Comparison of ENCODE assay signal across 23 mouse cellular contexts in genomic region chr11:94402731-94403130, GRCm38 (mm10). TPM values are rescaled to one million over a fixed set of nuclear protein-coding genes. Genes with fewer than 3 reads are reported as not detected.
A peak's percentile ranks its signal among the peaks of the same experiment; 100 is the strongest.
DNase-seq lines count a peak whose midpoint lies in the region; ATAC-seq and TF ChIP-seq lines count a peak whose summit lies in the region.
"Had no signal": no experiment of that assay in that cellular context is flagged by ENCODE, and none has a peak within 500 bp of the region (broad histone marks: within the 10 kb centered on the region; RNA-seq: fewer than 3 reads in every experiment).

No protein-coding gene starts in this region.

- H3K9ac ChIP-seq in limb, embryonic 15.5 days = no peak overlapping the region
- no peak overlapping the region for H3K9ac ChIP-seq in lung, postnatal 0 days (replicated peaks; ENCODE audit: low read depth)
- H3K9ac ChIP-seq: forebrain, embryonic 13.5 days; hindbrain, embryonic 12.5 days; hindbrain, embryonic 15.5 days had no signal

- peaks cover 41% of the 10 kb centered on the region for H3K4me1 ChIP-seq in limb, embryonic 15.5 days
- peaks cover 36% of the 10 kb centered on the region for H3K4me1 ChIP-seq in limb, embryonic 10.5 days
- peaks cover 3% of the 10 kb centered on the region; the same call in 1 of the 2 replicates for H3K4me1 ChIP-seq in lung, postnatal 0 days (ENCODE audit: insufficient read depth, low read depth, low read length)

- H3K4me3 ChIP-seq in limb, embryonic 15.5 days = no peak overlapping the region
- no peak overlapping the region for H3K4me3 ChIP-seq in limb, embryonic 10.5 days
- no peak overlapping the region for H3K4me3 ChIP-seq in lung, postnatal 0 days (ENCODE audit: low read depth, low read length)
- H3K4me3 ChIP-seq: forebrain, embryonic 10.5 days; forebrain, embryonic 13.5 days; hindbrain, embryonic 12.5 days; hindbrain, embryonic 15.5 days had no signal

- no peak for DNase-seq in limb, embryonic 10.5 days (ENCODE audit: low spot score)
- DNase-seq in lung, postnatal 0 days (ENCODE audit: low spot score) = peak; percentile 54
- DNase-seq in lung, postnatal 14 days = no peak
- DNase-seq in lung, postnatal 25 days (ENCODE audit: low spot score) = peak; percentile 56
- no peak for DNase-seq in right cerebral cortex, postnatal 36 days (ENCODE audit: low spot score in 2 of 2)
- DNase-seq: adrenal gland, adult 2 months; adrenal gland, postnatal 14 days; B cell, adult 2 months; cerebellum, adult 11 months; cerebellum, adult 2 months; cerebellum, adult 9-11 months; cerebellum, postnatal 25 days; gastrocnemius, postnatal 14 days; heart, adult 11 months had no signal

- TF ChIP-seq CTCF in lung, postnatal 0 days (IDR thresholded peaks at IDR 0.05) = no peak

- no peak overlapping the region for H3K4me2 ChIP-seq in limb, embryonic 15.5 days
- no peak overlapping the region for H3K4me2 ChIP-seq in lung, postnatal 0 days (replicated peaks; ENCODE audit: low read depth, low read length)
- H3K4me2 ChIP-seq: forebrain, embryonic 13.5 days; heart, embryonic 11.5 days; hindbrain, embryonic 12.5 days; hindbrain, embryonic 15.5 days had no signal

- no peak for ATAC-seq in limb, embryonic 15.5 days (ENCODE audit: insufficient number of reproducible peaks, low FRiP score, low TSS enrichment, low read depth)
- no peak for ATAC-seq in lung, postnatal 0 days
- ATAC-seq: forebrain, embryonic 13.5 days; forebrain, embryonic 16.5 days; Patski had no signal

- H3K27me3 ChIP-seq in limb, embryonic 15.5 days = no peaks in the 10 kb centered on the region
- 0 out of 2 replicates have a peak, but pooled peaks cover 14% of the 10 kb centered on the region for H3K27me3 ChIP-seq in limb, embryonic 10.5 days (ENCODE audit: low read depth, poor library complexity, severe bottlenecking)
- H3K27me3 ChIP-seq in lung, postnatal 0 days (replicated peaks; ENCODE audit: insufficient read depth, low read length) = no peaks in the 10 kb centered on the region
- H3K27me3 ChIP-seq: hindbrain, embryonic 12.5 days; hindbrain, embryonic 15.5 days; Patski had no signal

- no peaks in the 10 kb centered on the region for H3K36me3 ChIP-seq in limb, embryonic 15.5 days
- H3K36me3 ChIP-seq in limb, embryonic 10.5 days = no peaks in the 10 kb centered on the region
- H3K36me3 ChIP-seq in lung, postnatal 0 days (ENCODE audit: insufficient read depth, low read length) = no peaks in the 10 kb centered on the region
- H3K36me3 ChIP-seq: forebrain, embryonic 10.5 days; G1E; hindbrain, embryonic 12.5 days; hindbrain, embryonic 15.5 days had no signal

- 0 out of 2 replicates have a peak overlapping the region, but pooled peaks have one; percentile 17 for H3K27ac ChIP-seq in limb, embryonic 15.5 days
- H3K27ac ChIP-seq in limb, embryonic 10.5 days = no peak overlapping the region
- 0 out of 2 replicates have a peak overlapping the region, but pooled peaks have one; percentile 20 for H3K27ac ChIP-seq in lung, postnatal 0 days (ENCODE audit: low read length)
- H3K27ac ChIP-seq: forebrain, embryonic 10.5 days; forebrain, embryonic 13.5 days; hindbrain, embryonic 12.5 days; hindbrain, embryonic 15.5 days had no signal

- TF ChIP-seq EP300 in lung, postnatal 0 days (IDR thresholded peaks at IDR 0.05) = no peak

- H3K9me3 ChIP-seq in limb, embryonic 15.5 days = no peaks in the 10 kb centered on the region
- H3K9me3 ChIP-seq in limb, embryonic 10.5 days (replicated peaks) = no peaks in the 10 kb centered on the region
- H3K9me3 ChIP-seq in lung, postnatal 0 days (ENCODE audit: low read length) = no peaks in the 10 kb centered on the region
- H3K9me3 ChIP-seq: forebrain, embryonic 10.5 days; forebrain, embryonic 13.5 days; G1E; hindbrain, embryonic 12.5 days; hindbrain, embryonic 15.5 days had no signal

- 83% methylated on average over 5 of the region's 5 CpGs for WGBS in limb, embryonic 15.5 days
- WGBS in limb, embryonic 10.5 days = 89% methylated on average over 5 of the region's 5 CpGs
- 66% methylated on average over 5 of the region's 5 CpGs for WGBS in lung, postnatal 0 days

RNA-seq across cellular contexts. Expression of gene Abcc3, which starts 9.9 kb away (rescaled TPM):
- 1.3 and 1.6 TPM in 2 replicates for polyA plus RNA-seq in limb, embryonic 15.5 days (2015; fragmentation: Nextera tagmentation; extraction: Ambion mirVana)
- 0.59 and 0.88 TPM in 2 replicates for polyA plus RNA-seq in limb, embryonic 10.5 days (2016; fragmentation: Nextera tagmentation; extraction: Ambion mirVana)
- polyA plus RNA-seq in lung, postnatal 0 days (2015; fragmentation: Nextera tagmentation; extraction: Ambion mirVana) = 8.7 and 10.4 TPM in 2 replicates
- polyA plus RNA-seq: G1E had no signal

Comparison
In these comparisons a context has a peak if more than half of its experiments do, and no peak if none do; other contexts are left out.
1. DNase-seq: peak in lung, postnatal 0 days (single experiment) and lung, postnatal 25 days (single experiment); none in limb, embryonic 10.5 days (single experiment), lung, postnatal 14 days (single experiment) and right cerebral cortex, postnatal 36 days (0 of 2).